Mouse (Mus musculus) heart, postnatal 0 days (tissue): ENCODE data around the gene Thbs1. TPM values are rescaled to one million over a fixed set of nuclear protein-coding genes. Genes with fewer than 3 reads are reported as not detected.
A peak's percentile ranks its signal among the peaks of the same experiment; 100 is the strongest.

Experiments used
- ATAC-seq: fragments of 200-750 bp; cut with Nextera tagmentation; 2 replicates; pipeline ENCODE4 v1.8.0; 2017; ENCODE audit warnings: low read depth, moderate number of reproducible peaks, moderate library complexity; ENCODE audit not compliant: insufficient read depth
- DNase-seq: peaks from one replicate; pipeline ENCODE4 v3.0.0-alpha.2; 2016; ENCODE audit warnings: low spot score
- H3K27ac ChIP-seq: fragments of 300-500 bp; sonication (generic); 2 replicates; pipeline ENCODE4 v1.5.1; 2014; ENCODE audit warnings: low read depth, mild to moderate bottlenecking
- H3K27me3 ChIP-seq: fragments of 300-500 bp; sonication (generic); 2 replicates; pipeline ENCODE4 v1.6.1; 2014; ENCODE audit warnings: low read length, mixed read lengths; ENCODE audit not compliant: control insufficient read depth, insufficient read depth
- H3K36me3 ChIP-seq: fragments of 300-500 bp; sonication (generic); replicated peaks from 2 replicates; pipeline ENCODE4 v1.6.1; 2014; ENCODE audit warnings: low read length, mixed read lengths; ENCODE audit not compliant: control insufficient read depth, insufficient read depth
- H3K4me1 ChIP-seq: fragments of 300-500 bp; sonication (generic); 2 replicates; pipeline ENCODE4 v1.6.1; 2014; ENCODE audit warnings: antibody characterized with exemption; ENCODE audit not compliant: control insufficient read depth, insufficient read depth
- H3K4me2 ChIP-seq: fragments of 300-500 bp; sonication (generic); 2 replicates; pipeline ENCODE4 v1.6.1; 2014; ENCODE audit warnings: low read depth, mild to moderate bottlenecking, low read length, moderate library complexity
- H3K4me3 ChIP-seq: fragments of 300-500 bp; sonication (generic); 2 replicates; pipeline ENCODE4 v1.5.1; 2014; ENCODE audit warnings: low read depth, low read length
- H3K9ac ChIP-seq: fragments of 300-500 bp; sonication (generic); replicated peaks from 2 replicates; pipeline ENCODE4 v1.6.1; 2014; ENCODE audit warnings: low read depth, low read length, mixed read lengths
- H3K9me3 ChIP-seq: fragments of 300-500 bp; sonication (generic); replicated peaks from 2 replicates; pipeline ENCODE4 v1.6.1; 2016; ENCODE audit warnings: low read length; ENCODE audit not compliant: control insufficient read depth
- CTCF ChIP-seq: IDR thresholded peaks from 2 replicates; pipeline ENCODE4 v1.5.1; 2016; ENCODE audit warnings: antibody characterized with exemption, control low read depth, low read depth
- EP300 ChIP-seq: IDR thresholded peaks from 2 replicates; pipeline ENCODE4 v1.6.1; 2016; ENCODE audit warnings: antibody characterized with exemption, low read depth
- WGBS: fragments of 180-500 bp; shearing (Covaris S2); extraction: QIAGEN DNeasy Blood & Tissue Kit; methylation state at CpG from one replicate; pipeline ENCODE4 v1.1.7; 2014; 5-methylcytosine and 5-hydroxymethylcytosine counted together
- polyA plus RNA-seq: library from polyadenylated mRNA; unstranded; fragments of >200 nt; fragmentation: Nextera tagmentation; extraction: Ambion mirVana; gene quantifications from 2 replicates; pipeline ENCODE4 v1.2.1, GENCODE M21; 2015
- total RNA-seq: library from RNA; depleted of rRNA; stranded (reverse); fragments of >200 nt; gene quantifications from 2 replicates; pipeline ENCODE4 v1.2.3, GENCODE M21; 2014; ENCODE audit warnings: low replicate concordance

The Thbs1 gene
- total and polyA plus RNA-seq, 2 experiments from 2014 or later: 8.0 to 62.6 TPM

GRCm38 (mm10) chr2:118085647-118086046 is 26.0 kb upstream of the Thbs1 start:
- no peak for TF ChIP-seq EP300
- TF ChIP-seq CTCF: no peak
- no peak overlapping the region for H3K9ac ChIP-seq
- H3K27me3 ChIP-seq: no peaks in the 10 kb centered on the region
- no peaks in the 10 kb centered on the region for H3K9me3 ChIP-seq
- 91% methylated on average over 2 of the region's 2 CpGs for WGBS
- H3K36me3 ChIP-seq: no peaks in the 10 kb centered on the region
- H3K4me1 ChIP-seq: peaks cover 8% of the 10 kb centered on the region; the same call in 1 of the 2 replicates
- H3K4me2 ChIP-seq: no peak overlapping the region
- ATAC-seq: no peak
- H3K27ac ChIP-seq: no peak overlapping the region
- no peak for DNase-seq
- H3K4me3 ChIP-seq: no peak overlapping the region

- Histone ChIP-seq H3K4me3 (no peak overlapping the region), H3K4me2 (no peak overlapping the region), H3K9me3 (no peaks in the 10 kb centered on the region), H3K27me3 (no peaks in the 10 kb centered on the region), H3K36me3 (no peaks in the 10 kb centered on the region), H3K4me1 (peaks cover 8% of the 10 kb centered on the region; the same call in 1 of the 2 replicates), H3K27ac (no peak overlapping the region), H3K9ac (no peak overlapping the region)
- 78% methylated on average over 10 of the region's 10 CpGs for WGBS
- ATAC-seq (no peak), DNase-seq (no peak)
- no peak for TF ChIP-seq EP300
- TF ChIP-seq CTCF: no peak
Observed at GRCm38 (mm10) chr2:118087044-118087726, 24.5 kb upstream of the Thbs1 start.

- H3K27me3 ChIP-seq: no peaks in the 10 kb centered on the region
- H3K9ac ChIP-seq: no peak overlapping the region
- DNase-seq (no peak), ATAC-seq (peak; percentile 51; the same call in 1 of the 2 replicates)
- TF ChIP-seq CTCF: no peak
- no peak for TF ChIP-seq EP300
- no peak overlapping the region for H3K27ac ChIP-seq
- 85% methylated on average over 5 of the region's 5 CpGs for WGBS
- H3K4me3 ChIP-seq: no peak overlapping the region
- H3K4me2 ChIP-seq: no peak overlapping the region
- H3K9me3 ChIP-seq: no peaks in the 10 kb centered on the region
- no peaks in the 10 kb centered on the region for H3K4me1 ChIP-seq
- no peaks in the 10 kb centered on the region for H3K36me3 ChIP-seq
Observed at GRCm38 (mm10) chr2:118091226-118091625, 20.4 kb upstream of the Thbs1 start.

GRCm38 (mm10) chr2:118099104-118099503 is 12.6 kb upstream of the Thbs1 start:
- WGBS: 58% methylated on average over 4 of the region's 4 CpGs
- Histone ChIP-seq H3K4me3 (no peak overlapping the region), H3K27ac (0 out of 2 replicates have a peak overlapping the region, but pooled peaks have one; percentile 15), H3K27me3 (no peaks in the 10 kb centered on the region), H3K4me2 (no peak overlapping the region), H3K36me3 (no peaks in the 10 kb centered on the region), H3K4me1 (no peaks in the 10 kb centered on the region), H3K9ac (no peak overlapping the region), H3K9me3 (no peaks in the 10 kb centered on the region)
- TF ChIP-seq CTCF (no peak), EP300 (no peak)
- ATAC-seq (no peak), DNase-seq (no peak)

- H3K9me3 ChIP-seq: no peaks in the 10 kb centered on the region
- H3K27me3 ChIP-seq: no peaks in the 10 kb centered on the region
- no peak for TF ChIP-seq CTCF
- TF ChIP-seq EP300: no peak
- no peaks in the 10 kb centered on the region for H3K4me1 ChIP-seq
- H3K36me3 ChIP-seq: no peaks in the 10 kb centered on the region
- H3K27ac ChIP-seq: no peak overlapping the region
- no peak overlapping the region for H3K4me2 ChIP-seq
- WGBS: 53% methylated on average over 4 of the region's 4 CpGs
- DNase-seq (no peak), ATAC-seq (no peak)
- H3K4me3 ChIP-seq: no peak overlapping the region
- H3K9ac ChIP-seq: no peak overlapping the region
Observed at GRCm38 (mm10) chr2:118102169-118102568, 9.5 kb upstream of the Thbs1 start.
